Mouse (Mus musculus) spleen, adult 2 months (tissue): ENCODE data around the gene Mcm7.

Experiments used
- CTCF ChIP-seq: fragments of 200-500 bp; IDR thresholded peaks from 2 replicates; pipeline ENCODE4 v1.5.1; 2011; ENCODE audit warnings: mild to moderate bottlenecking, inconsistent platforms; ENCODE audit not compliant: insufficient read depth, insufficient read length, insufficient replicate concordance; ENCODE audit errors: extremely low read depth
- POLR2A ChIP-seq: fragments of 200-500 bp; IDR thresholded peaks from 2 replicates; pipeline ENCODE4 v1.6.1; 2011; ENCODE audit warnings: low read depth, low read length, inconsistent platforms

DNA sequence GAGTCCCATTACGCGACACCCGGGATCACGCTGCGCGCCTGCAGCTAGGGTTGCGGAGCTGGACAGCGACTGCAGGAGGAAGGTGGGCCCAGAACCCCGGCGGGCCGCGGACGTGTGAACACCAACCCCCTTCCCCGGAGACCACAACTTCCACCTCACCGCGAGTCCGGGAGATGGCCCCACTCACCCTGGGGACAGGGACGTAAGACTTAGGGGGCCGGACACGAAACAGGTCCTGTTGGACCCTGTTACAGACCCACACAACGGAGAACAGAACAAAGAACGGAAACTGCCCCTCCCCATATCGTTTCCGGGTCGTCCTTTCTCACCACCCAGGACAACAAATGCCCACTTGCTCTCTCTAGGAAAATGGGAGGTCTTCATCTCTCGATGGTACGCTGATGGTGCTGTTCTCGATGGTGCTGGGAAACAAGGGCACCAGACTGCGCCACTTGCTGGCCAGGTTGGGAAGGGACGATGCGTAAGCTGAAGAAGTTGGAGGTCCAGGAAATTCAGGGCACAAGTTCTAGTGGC is 16.7 kb downstream of the Mcm7 start, which contains the start of gene Zfp113:
- peak; percentile 51 for TF ChIP-seq POLR2A
- TF ChIP-seq CTCF = peak; percentile 79; the same call in 1 of the 2 replicates
